Mouse (Mus musculus) hindbrain, postnatal 0 days (tissue): ENCODE data around the gene Vmn1r21. TPM values are rescaled to one million over a fixed set of nuclear protein-coding genes. Genes with fewer than 3 reads are reported as not detected.

Source experiments
- ATAC-seq: fragments of 200-750 bp; cut with Nextera tagmentation; 2 replicates; pipeline ENCODE4 v1.8.0; 2017; ENCODE audit warnings: mild to moderate bottlenecking, moderate TSS enrichment, moderate library complexity
- DNase-seq: peaks from one replicate; pipeline ENCODE4 v3.0.0-alpha.2; 2015; ENCODE audit warnings: low spot score
- H3K27ac ChIP-seq: fragments of 300-500 bp; sonication (generic); 2 replicates; pipeline ENCODE4 v1.5.1; 2014; ENCODE audit warnings: mild to moderate bottlenecking
- H3K27me3 ChIP-seq: fragments of 300-500 bp; sonication (generic); 2 replicates; pipeline ENCODE4 v1.6.1; 2014; ENCODE audit warnings: low read length, mixed read lengths; ENCODE audit not compliant: insufficient read depth
- H3K36me3 ChIP-seq: fragments of 300-500 bp; sonication (generic); 2 replicates; pipeline ENCODE4 v1.6.1; 2014; ENCODE audit warnings: low read length, mixed read lengths; ENCODE audit not compliant: insufficient read depth
- H3K4me1 ChIP-seq: fragments of 300-500 bp; sonication (generic); 2 replicates; pipeline ENCODE4 v1.6.1; 2014; ENCODE audit warnings: antibody characterized with exemption, low read length, mixed read lengths; ENCODE audit not compliant: insufficient read depth
- H3K4me2 ChIP-seq: fragments of 300-500 bp; sonication (generic); 2 replicates; pipeline ENCODE4 v1.6.1; 2014; ENCODE audit warnings: low read depth, mild to moderate bottlenecking, low read length, moderate library complexity, mixed read lengths
- H3K4me3 ChIP-seq: fragments of 300-500 bp; sonication (generic); 2 replicates; pipeline ENCODE4 v1.5.1; 2014; ENCODE audit warnings: low read length
- H3K9ac ChIP-seq: fragments of 300-500 bp; sonication (generic); replicated peaks from 2 replicates; pipeline ENCODE4 v1.6.1; 2014; ENCODE audit warnings: mild to moderate bottlenecking, low read length, moderate library complexity, mixed read lengths
- H3K9me3 ChIP-seq: fragments of 300-500 bp; sonication (generic); 2 replicates; pipeline ENCODE4 v1.6.1; 2016; ENCODE audit warnings: low read length, mixed read lengths
- CTCF ChIP-seq: IDR thresholded peaks from 2 replicates; pipeline ENCODE4 v1.5.1; 2016; ENCODE audit warnings: antibody characterized with exemption, control low read depth, low read depth
- WGBS: fragments of 180-500 bp; shearing (Covaris S2); extraction: QIAGEN DNeasy Blood & Tissue Kit; methylation state at CpG from one replicate; pipeline ENCODE4 v1.1.7; 2014; 5-methylcytosine and 5-hydroxymethylcytosine counted together
- polyA plus RNA-seq: library from polyadenylated mRNA; unstranded; fragments of >200 nt; fragmentation: Nextera tagmentation; extraction: Ambion mirVana; gene quantifications from 2 replicates; pipeline ENCODE4 v1.2.1, GENCODE M21; 2015
- total RNA-seq: library from RNA; depleted of rRNA; stranded (reverse); fragments of >200 nt; gene quantifications from 2 replicates; pipeline ENCODE4 v1.2.3, GENCODE M21; 2014; rRNA removed

Gene Vmn1r21
- total and polyA plus RNA-seq, 2 experiments from 2014 or later = 0.09 TPM; not detected in 1

DNA sequence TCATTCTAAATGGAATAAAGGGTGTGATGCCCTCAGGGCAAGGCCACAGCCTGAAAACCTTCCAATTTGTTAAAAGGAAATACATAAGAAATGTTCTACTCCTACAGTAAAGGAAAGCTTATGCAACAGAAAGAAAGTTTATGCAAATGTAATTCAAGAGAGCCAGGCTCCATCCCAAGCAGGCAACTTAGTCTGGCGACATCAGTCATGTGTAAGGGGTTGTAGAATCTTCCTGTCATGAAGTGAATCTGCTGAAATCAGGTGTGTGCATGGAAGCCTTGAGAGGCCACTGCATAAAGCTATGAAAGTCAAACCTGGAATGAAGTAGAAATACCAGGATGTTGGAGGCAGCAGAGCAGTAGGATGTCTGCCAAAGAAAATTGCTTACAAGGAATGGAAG is 51.2 kb downstream of the Vmn1r21 start:
- TF ChIP-seq CTCF = no peak
- no peaks in the 10 kb centered on the region for H3K9me3 ChIP-seq
- no peak overlapping the region for H3K4me2 ChIP-seq
- no peaks in the 10 kb centered on the region for H3K4me1 ChIP-seq
- no peak overlapping the region for H3K27ac ChIP-seq
- no peaks in the 10 kb centered on the region for H3K27me3 ChIP-seq
- H3K4me3 ChIP-seq = no peak overlapping the region
- no peak overlapping the region for H3K9ac ChIP-seq
- DNase-seq (no peak), ATAC-seq (no peak)
- H3K36me3 ChIP-seq = no peaks in the 10 kb centered on the region
- WGBS = 88% methylated on average over 1 of the region's 1 CpGs

- DNase-seq (no peak), ATAC-seq (no peak)
- Histone ChIP-seq H3K27me3 (no peaks in the 10 kb centered on the region), H3K36me3 (no peaks in the 10 kb centered on the region), H3K9ac (no peak overlapping the region), H3K27ac (no peak overlapping the region), H3K4me1 (no peaks in the 10 kb centered on the region), H3K4me3 (no peak overlapping the region), H3K4me2 (no peak overlapping the region), H3K9me3 (no peaks in the 10 kb centered on the region)
- TF ChIP-seq CTCF = no peak
- 87% methylated on average over 3 of the region's 3 CpGs for WGBS
These were observed 53.2 kb downstream of the Vmn1r21 start for GRCm38 (mm10) chr6:57796853-57797423.

DNA sequence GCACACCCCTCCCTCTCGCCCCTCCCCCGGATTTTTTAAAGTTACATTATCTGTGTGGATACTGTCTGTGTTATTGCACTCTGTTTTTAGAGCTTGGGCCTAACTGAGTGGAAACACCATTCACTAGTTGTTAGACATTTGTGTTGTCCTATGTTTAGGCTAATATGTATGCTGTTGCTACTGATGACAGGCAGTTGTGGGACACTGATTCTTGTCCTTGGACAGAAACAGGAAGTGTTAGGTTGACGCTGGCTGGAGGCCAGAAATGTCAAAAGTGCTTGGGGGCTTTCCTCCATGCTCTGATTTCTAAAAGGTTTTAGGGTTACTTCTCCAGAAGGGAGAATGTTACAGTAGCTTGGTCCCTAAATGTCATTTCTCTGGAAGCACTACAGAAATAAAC is 54.3 kb downstream of the Vmn1r21 start:
- no peaks in the 10 kb centered on the region for H3K27me3 ChIP-seq
- H3K27ac ChIP-seq = no peak overlapping the region
- no peaks in the 10 kb centered on the region for H3K4me1 ChIP-seq
- no peak overlapping the region for H3K4me2 ChIP-seq
- no peak overlapping the region for H3K4me3 ChIP-seq
- no peak for TF ChIP-seq CTCF
- 69% methylated on average over 3 of the region's 3 CpGs for WGBS
- H3K36me3 ChIP-seq = no peaks in the 10 kb centered on the region
- ATAC-seq = no peak
- DNase-seq = no peak
- no peak overlapping the region for H3K9ac ChIP-seq
- no peaks in the 10 kb centered on the region for H3K9me3 ChIP-seq

Other genes with a start within 250 kb of the Vmn1r21 start
- 14.7 and 16.8 TPM in 2 replicates for gene Pyurf, start 158.3 kb downstream of the Vmn1r21 start, total RNA-seq
- 15.0 and 16.1 TPM in 2 replicates for gene Pyurf, start 158.3 kb downstream of the Vmn1r21 start, polyA plus RNA-seq
- 82.3 and 88.6 TPM in 2 replicates for gene Lancl2, start 147.8 kb downstream of the Vmn1r21 start, total RNA-seq
- 70.5 and 76.8 TPM in 2 replicates for gene Lancl2, start 147.8 kb downstream of the Vmn1r21 start, polyA plus RNA-seq
- gene Vopp1, start 25.2 kb downstream of the Vmn1r21 start, total RNA-seq = 285 and 293 TPM in 2 replicates
- 137 and 151 TPM in 2 replicates for gene Vopp1, start 25.2 kb downstream of the Vmn1r21 start, polyA plus RNA-seq
- not detected in 2 replicates for gene Vmn1r22, start 57.7 kb upstream of the Vmn1r21 start, total RNA-seq
- gene Vmn1r22, start 57.7 kb upstream of the Vmn1r21 start, polyA plus RNA-seq = not detected in 2 replicates
- not detected in 2 replicates for gene Vmn1r23, start 76.5 kb upstream of the Vmn1r21 start, total RNA-seq
- not detected in 2 replicates for gene Vmn1r23, start 76.5 kb upstream of the Vmn1r21 start, polyA plus RNA-seq
- not detected in 2 replicates for gene Vmn1r24, start 111.2 kb upstream of the Vmn1r21 start, total RNA-seq
- not detected in 2 replicates for gene Vmn1r24, start 111.2 kb upstream of the Vmn1r21 start, polyA plus RNA-seq
- gene Vmn1r25, start 130.5 kb upstream of the Vmn1r21 start, total RNA-seq = not detected in 2 replicates
- gene Vmn1r25, start 130.5 kb upstream of the Vmn1r21 start, polyA plus RNA-seq = not detected in 2 replicates
- gene Vmn1r26, start 164.8 kb upstream of the Vmn1r21 start, total RNA-seq = not detected in 2 replicates
- not detected in 2 replicates for gene Vmn1r26, start 164.8 kb upstream of the Vmn1r21 start, polyA plus RNA-seq